Mouse (Mus musculus): ENCODE measurements at regions not wholly inside any gene's neighbourhood (a gene's known extent, or its start where the extent isn't known, plus 50 kb on each side); places are given as distances from the start of the nearest gene placed in this dataset.

- H3K27ac ChIP-seq (ENCODE audit: control insufficient read depth, insufficient read depth, low read depth, low read length): no peak overlapping the region
- H3K4me1 ChIP-seq (ENCODE audit: control insufficient read depth, insufficient read depth, low read length): peaks cover 10% of the 10 kb centered on the region
- H3K27me3 ChIP-seq (ENCODE audit: control insufficient read depth, insufficient read depth, low read length): no peaks in the 10 kb centered on the region
- TF ChIP-seq POLR2A (IDR thresholded peaks at IDR 0.05; ENCODE audit: control insufficient read depth, low read depth, low read length) (no peak), CTCF (IDR thresholded peaks at IDR 0.05; ENCODE audit: control insufficient read depth, insufficient read depth, insufficient replicate concordance, low read depth, low read length) (no peak)
- H3K36me3 ChIP-seq (ENCODE audit: control insufficient read depth, insufficient read depth, low read length): no peaks in the 10 kb centered on the region
- H3K4me3 ChIP-seq (ENCODE audit: control insufficient read depth, low read depth, low read length): no peak overlapping the region
These were observed 277.0 kb downstream of the Gxylt1 start for GRCm38 (mm10) chr15:92997933-92998332.

GRCm38 (mm10) chr15:92994191-92994671 lies 280.7 kb downstream of the Gxylt1 start:
- Histone ChIP-seq H3K4me1 (ENCODE audit: control insufficient read depth, insufficient read depth, low read length) (no peaks in the 10 kb centered on the region), H3K27ac (ENCODE audit: control insufficient read depth, insufficient read depth, low read depth, low read length) (no peak overlapping the region), H3K4me3 (ENCODE audit: control insufficient read depth, low read depth, low read length) (no peak overlapping the region)

GRCm38 (mm10) chr15:92993538-92994190 lies 281.3 kb downstream of the Gxylt1 start:
- H3K4me3 ChIP-seq (ENCODE audit: control insufficient read depth, low read depth, low read length): no peak overlapping the region

More at GRCm38 (mm10) chr15:92994191-92994671, 280.7 kb downstream of the Gxylt1 start:
- TF ChIP-seq CTCF (IDR thresholded peaks at IDR 0.05; ENCODE audit: control insufficient read depth, insufficient read depth, insufficient replicate concordance, low read depth, low read length): no peak
- TF ChIP-seq POLR2A (IDR thresholded peaks at IDR 0.05; ENCODE audit: control insufficient read depth, low read depth, low read length): no peak
- no peaks in the 10 kb centered on the region for H3K36me3 ChIP-seq (ENCODE audit: control insufficient read depth, insufficient read depth, low read length)
- H3K27me3 ChIP-seq (ENCODE audit: control insufficient read depth, insufficient read depth, low read length): no peaks in the 10 kb centered on the region

GRCm38 (mm10) chr15:92975774-92976173 lies 299.2 kb downstream of the Gxylt1 start:
- H3K4me1 ChIP-seq (ENCODE audit: control insufficient read depth, insufficient read depth, low read length): no peaks in the 10 kb centered on the region
- no peak overlapping the region for H3K27ac ChIP-seq (ENCODE audit: control insufficient read depth, insufficient read depth, low read depth, low read length)
- H3K27me3 ChIP-seq (ENCODE audit: control insufficient read depth, insufficient read depth, low read length): no peaks in the 10 kb centered on the region
- no peaks in the 10 kb centered on the region for H3K36me3 ChIP-seq (ENCODE audit: control insufficient read depth, insufficient read depth, low read length)
- TF ChIP-seq CTCF (IDR thresholded peaks at IDR 0.05; ENCODE audit: control insufficient read depth, insufficient read depth, insufficient replicate concordance, low read depth, low read length) (no peak), POLR2A (IDR thresholded peaks at IDR 0.05; ENCODE audit: control insufficient read depth, low read depth, low read length) (no peak)
- H3K4me3 ChIP-seq (ENCODE audit: control insufficient read depth, low read depth, low read length): no peak overlapping the region

More at GRCm38 (mm10) chr15:92993538-92994190, 281.3 kb downstream of the Gxylt1 start:
- TF ChIP-seq CTCF (IDR thresholded peaks at IDR 0.05; ENCODE audit: control insufficient read depth, insufficient read depth, insufficient replicate concordance, low read depth, low read length): no peak
- no peak for TF ChIP-seq POLR2A (IDR thresholded peaks at IDR 0.05; ENCODE audit: control insufficient read depth, low read depth, low read length)
- H3K4me1 ChIP-seq (ENCODE audit: control insufficient read depth, insufficient read depth, low read length): no peaks in the 10 kb centered on the region
- no peak overlapping the region for H3K27ac ChIP-seq (ENCODE audit: control insufficient read depth, insufficient read depth, low read depth, low read length)
- no peaks in the 10 kb centered on the region for H3K27me3 ChIP-seq (ENCODE audit: control insufficient read depth, insufficient read depth, low read length)
- no peaks in the 10 kb centered on the region for H3K36me3 ChIP-seq (ENCODE audit: control insufficient read depth, insufficient read depth, low read length)

GRCm38 (mm10) chr15:92974931-92975330 lies 300.0 kb downstream of the Gxylt1 start:
- H3K27me3 ChIP-seq (ENCODE audit: control insufficient read depth, insufficient read depth, low read length): no peaks in the 10 kb centered on the region

GRCm38 (mm10) chr15:92973651-92974229 lies 301.2 kb downstream of the Gxylt1 start:
- Histone ChIP-seq H3K4me3 (ENCODE audit: control insufficient read depth, low read depth, low read length) (no peak overlapping the region), H3K27me3 (ENCODE audit: control insufficient read depth, insufficient read depth, low read length) (no peaks in the 10 kb centered on the region), H3K4me1 (ENCODE audit: control insufficient read depth, insufficient read depth, low read length) (no peaks in the 10 kb centered on the region), H3K36me3 (ENCODE audit: control insufficient read depth, insufficient read depth, low read length) (no peaks in the 10 kb centered on the region), H3K27ac (ENCODE audit: control insufficient read depth, insufficient read depth, low read depth, low read length) (no peak overlapping the region)
- TF ChIP-seq POLR2A (IDR thresholded peaks at IDR 0.05; ENCODE audit: control insufficient read depth, low read depth, low read length) (no peak), CTCF (IDR thresholded peaks at IDR 0.05; ENCODE audit: control insufficient read depth, insufficient read depth, insufficient replicate concordance, low read depth, low read length) (no peak)

More at GRCm38 (mm10) chr15:92974931-92975330, 300.0 kb downstream of the Gxylt1 start:
- no peak overlapping the region for H3K4me3 ChIP-seq (ENCODE audit: control insufficient read depth, low read depth, low read length)
- H3K27ac ChIP-seq (ENCODE audit: control insufficient read depth, insufficient read depth, low read depth, low read length): no peak overlapping the region
- H3K36me3 ChIP-seq (ENCODE audit: control insufficient read depth, insufficient read depth, low read length): no peaks in the 10 kb centered on the region
- H3K4me1 ChIP-seq (ENCODE audit: control insufficient read depth, insufficient read depth, low read length): no peaks in the 10 kb centered on the region
- TF ChIP-seq CTCF (IDR thresholded peaks at IDR 0.05; ENCODE audit: control insufficient read depth, insufficient read depth, insufficient replicate concordance, low read depth, low read length): no peak
- no peak for TF ChIP-seq POLR2A (IDR thresholded peaks at IDR 0.05; ENCODE audit: control insufficient read depth, low read depth, low read length)

GRCm38 (mm10) chr15:92965556-92965955 lies 309.4 kb downstream of the Gxylt1 start:
- TF ChIP-seq POLR2A (IDR thresholded peaks at IDR 0.05; ENCODE audit: control insufficient read depth, low read depth, low read length): no peak
- no peak for TF ChIP-seq CTCF (IDR thresholded peaks at IDR 0.05; ENCODE audit: control insufficient read depth, insufficient read depth, insufficient replicate concordance, low read depth, low read length)
- no peak overlapping the region for H3K4me3 ChIP-seq (ENCODE audit: control insufficient read depth, low read depth, low read length)
- no peaks in the 10 kb centered on the region for H3K4me1 ChIP-seq (ENCODE audit: control insufficient read depth, insufficient read depth, low read length)
- H3K27ac ChIP-seq (ENCODE audit: control insufficient read depth, insufficient read depth, low read depth, low read length): no peak overlapping the region
- H3K27me3 ChIP-seq (ENCODE audit: control insufficient read depth, insufficient read depth, low read length): no peaks in the 10 kb centered on the region
- no peaks in the 10 kb centered on the region for H3K36me3 ChIP-seq (ENCODE audit: control insufficient read depth, insufficient read depth, low read length)
